Mouse (Mus musculus): ENCODE data around the gene Cab39l. TPM values are rescaled to one million over a fixed set of nuclear protein-coding genes. Genes with fewer than 3 reads are reported as not detected.

The Cab39l gene
- polyA plus RNA-seq, 1 experiment from 2014 or later = 44.9 TPM

- H3K36me3 ChIP-seq (replicated peaks) = peaks cover 17% of the 10 kb centered on the region
- H3K9me3 ChIP-seq = no peaks in the 10 kb centered on the region
- H3K27ac ChIP-seq (replicated peaks) = peak overlapping the region; percentile 92
- under 1% methylated on average over 51 of the region's 51 CpGs for WGBS
- peak overlapping the region; percentile 82 for H3K4me3 ChIP-seq
- peaks cover 70% of the 10 kb centered on the region for H3K27me3 ChIP-seq (replicated peaks; ENCODE audit: low read depth, poor library complexity, severe bottlenecking)
- DNase-seq (ENCODE audit: low spot score) = peak; percentile 78
- H3K4me1 ChIP-seq = peaks cover 50% of the 10 kb centered on the region
Measured at GRCm38 (mm10) chr14:59625806-59626364, 185.1 kb downstream of the Cab39l start.

DNA sequence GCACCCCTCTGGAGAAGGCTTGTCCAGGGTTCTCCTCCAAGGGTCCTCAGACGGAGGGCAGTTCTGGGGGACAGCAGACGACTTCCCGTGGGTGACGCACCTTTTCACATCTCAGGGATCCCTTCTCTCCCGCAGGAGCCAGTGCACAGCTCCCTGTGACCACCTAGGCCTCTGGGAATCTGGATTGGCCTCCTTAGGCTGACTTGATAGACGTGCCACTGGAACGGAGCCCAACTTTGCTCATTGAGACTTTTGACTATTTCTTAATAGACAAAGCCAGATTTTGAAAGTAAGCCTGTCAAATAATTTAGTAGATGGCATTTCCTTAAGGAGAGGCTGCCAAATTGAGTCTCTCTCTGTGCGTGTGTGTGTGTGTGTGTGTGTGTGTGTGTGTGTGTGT, 185.9 kb downstream of the Cab39l start:
- H3K27ac ChIP-seq (replicated peaks) = peak overlapping the region; percentile 92
- 8% methylated on average over 8 of the region's 8 CpGs for WGBS

GRCm38 (mm10) chr14:59627142-59627680, 186.4 kb downstream of the Cab39l start:
- 11% methylated on average over 9 of the region's 9 CpGs for WGBS
- Histone ChIP-seq H3K27ac (replicated peaks) (peak overlapping the region; percentile 92), H3K27me3 (replicated peaks; ENCODE audit: low read depth, poor library complexity, severe bottlenecking) (peaks cover 62% of the 10 kb centered on the region), H3K4me3 (peak overlapping the region; percentile 82), H3K36me3 (replicated peaks) (peaks cover 28% of the 10 kb centered on the region), H3K9me3 (no peaks in the 10 kb centered on the region), H3K4me1 (peaks cover 50% of the 10 kb centered on the region)
- DNase-seq (ENCODE audit: low spot score) = no peak

More for the DNA sequence above, 185.9 kb downstream of the Cab39l start:
- H3K27me3 ChIP-seq (replicated peaks; ENCODE audit: low read depth, poor library complexity, severe bottlenecking) = peaks cover 67% of the 10 kb centered on the region
- no peaks in the 10 kb centered on the region for H3K9me3 ChIP-seq
- peaks cover 24% of the 10 kb centered on the region for H3K36me3 ChIP-seq (replicated peaks)
- H3K4me1 ChIP-seq = peaks cover 50% of the 10 kb centered on the region
- no peak for DNase-seq (ENCODE audit: low spot score)
- peak overlapping the region; percentile 82 for H3K4me3 ChIP-seq

DNA sequence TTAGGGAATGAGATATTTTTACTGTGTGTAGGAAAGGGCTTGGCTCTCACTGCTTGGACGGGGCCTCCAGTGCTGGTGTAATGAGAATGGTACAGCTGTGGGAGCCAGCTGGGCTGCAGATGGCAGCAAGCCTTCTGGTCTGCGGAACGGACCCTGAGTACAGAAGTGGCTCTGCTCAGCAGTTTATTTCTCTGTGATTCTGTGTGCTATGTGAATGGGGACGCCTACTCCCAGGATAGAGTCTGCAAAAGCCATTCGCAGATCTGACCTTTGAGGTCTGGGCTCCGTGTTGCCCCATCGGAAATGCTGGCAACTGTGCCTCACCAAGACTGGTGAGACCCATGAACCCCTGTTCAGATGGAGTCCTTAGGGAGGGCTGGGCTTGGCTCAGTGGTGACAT, 187.1 kb downstream of the Cab39l start:
- 27% methylated on average over 7 of the region's 7 CpGs for WGBS
- H3K27me3 ChIP-seq (replicated peaks; ENCODE audit: low read depth, poor library complexity, severe bottlenecking) = peaks cover 57% of the 10 kb centered on the region
- H3K4me3 ChIP-seq = peak overlapping the region; percentile 82
- H3K36me3 ChIP-seq (replicated peaks) = peaks cover 34% of the 10 kb centered on the region
- DNase-seq (ENCODE audit: low spot score) = peak; percentile 60
- H3K4me1 ChIP-seq = peaks cover 50% of the 10 kb centered on the region
- H3K9me3 ChIP-seq = no peaks in the 10 kb centered on the region
- H3K27ac ChIP-seq (replicated peaks) = 0 out of 2 replicates have a peak overlapping the region, but pooled peaks have one; percentile 92

GRCm38 (mm10) chr14:59629308-59629707, 188.5 kb downstream of the Cab39l start:
- Histone ChIP-seq H3K27me3 (replicated peaks; ENCODE audit: low read depth, poor library complexity, severe bottlenecking) (peaks cover 49% of the 10 kb centered on the region), H3K27ac (replicated peaks) (no peak overlapping the region), H3K9me3 (no peaks in the 10 kb centered on the region), H3K4me1 (peaks cover 46% of the 10 kb centered on the region), H3K36me3 (replicated peaks) (peaks cover 37% of the 10 kb centered on the region), H3K4me3 (peak overlapping the region; percentile 8; the same call in 1 of the 2 replicates)
- 91% methylated on average over 15 of the region's 15 CpGs for WGBS
- DNase-seq (ENCODE audit: low spot score) = no peak

- no peak overlapping the region for H3K4me3 ChIP-seq
- no peaks in the 10 kb centered on the region for H3K9me3 ChIP-seq
- DNase-seq (ENCODE audit: low spot score) = peak; percentile 7
- WGBS = 90% methylated on average over 9 of the region's 9 CpGs
- peaks cover 42% of the 10 kb centered on the region for H3K27me3 ChIP-seq (replicated peaks; ENCODE audit: low read depth, poor library complexity, severe bottlenecking)
- peaks cover 37% of the 10 kb centered on the region for H3K36me3 ChIP-seq (replicated peaks)
- peaks cover 39% of the 10 kb centered on the region for H3K4me1 ChIP-seq
- H3K27ac ChIP-seq (replicated peaks) = no peak overlapping the region
Measured at GRCm38 (mm10) chr14:59630096-59630495, 189.3 kb downstream of the Cab39l start.

- peaks cover 29% of the 10 kb centered on the region for H3K27me3 ChIP-seq (replicated peaks; ENCODE audit: low read depth, poor library complexity, severe bottlenecking)
- H3K9me3 ChIP-seq = no peaks in the 10 kb centered on the region
- peaks cover 37% of the 10 kb centered on the region for H3K36me3 ChIP-seq (replicated peaks)
- H3K27ac ChIP-seq (replicated peaks) = no peak overlapping the region
- 92% methylated on average over 6 of the region's 6 CpGs for WGBS
- H3K4me3 ChIP-seq = no peak overlapping the region
- H3K4me1 ChIP-seq = peaks cover 20% of the 10 kb centered on the region
- no peak for DNase-seq (ENCODE audit: low spot score)
Measured at GRCm38 (mm10) chr14:59632067-59632466, 191.3 kb downstream of the Cab39l start.

DNA sequence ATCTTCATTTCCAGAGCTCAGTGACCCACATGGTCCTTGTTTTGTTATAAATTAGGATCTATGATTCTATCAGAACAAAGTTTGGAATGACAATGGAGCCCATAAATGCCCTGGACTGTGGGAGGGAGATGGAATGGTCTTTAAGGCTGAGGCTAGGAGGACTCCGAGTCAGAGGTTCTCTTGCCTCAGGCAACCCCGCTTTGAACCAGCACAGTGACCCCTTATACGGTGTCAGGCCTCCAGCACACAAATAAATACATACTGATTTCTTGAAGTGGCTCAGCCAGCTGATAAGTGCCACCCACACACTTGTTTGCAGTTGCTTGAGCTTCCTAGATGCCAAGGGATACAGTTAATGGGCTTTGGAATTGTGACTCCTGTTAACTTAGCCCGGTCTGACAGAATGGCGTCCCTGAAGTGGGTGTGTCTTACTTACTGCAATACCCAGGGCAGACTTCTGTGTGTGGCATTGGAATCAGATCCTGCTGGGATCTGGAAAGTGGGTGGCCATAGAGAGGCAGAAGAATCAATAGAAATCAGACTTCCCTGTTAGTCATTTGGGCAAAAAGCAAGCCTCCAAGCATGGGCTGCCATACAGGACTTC, 192.6 kb downstream of the Cab39l start:
- no peaks in the 10 kb centered on the region for H3K9me3 ChIP-seq
- WGBS = 71% methylated on average over 5 of the region's 5 CpGs
- peaks cover 9% of the 10 kb centered on the region; the same call in 1 of the 2 replicates for H3K4me1 ChIP-seq
- H3K27ac ChIP-seq (replicated peaks) = no peak overlapping the region
- H3K4me3 ChIP-seq = no peak overlapping the region
- peaks cover 27% of the 10 kb centered on the region for H3K27me3 ChIP-seq (replicated peaks; ENCODE audit: low read depth, poor library complexity, severe bottlenecking)
- no peak for DNase-seq (ENCODE audit: low spot score)
- H3K36me3 ChIP-seq (replicated peaks) = peaks cover 37% of the 10 kb centered on the region

DNA sequence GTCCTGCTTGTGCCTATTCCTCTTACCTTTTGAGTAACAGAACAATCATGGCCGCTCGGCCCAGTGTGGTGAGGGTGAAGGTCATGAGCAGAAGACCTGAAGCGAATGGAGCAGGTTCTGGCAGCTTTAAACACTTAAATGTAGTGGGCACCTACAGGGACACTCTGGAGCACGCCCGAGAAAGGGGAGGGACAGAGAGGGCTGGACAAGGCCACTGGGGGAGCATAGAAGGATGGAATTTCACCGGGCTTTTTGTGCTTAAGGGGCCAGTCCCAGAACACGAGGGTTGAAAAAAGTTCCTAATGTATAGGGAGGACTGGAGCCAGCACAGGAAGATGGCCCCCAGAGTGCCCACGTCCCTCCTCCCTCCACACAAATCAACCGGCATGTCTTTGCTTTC, 193.2 kb downstream of the Cab39l start:
- Histone ChIP-seq H3K4me3 (no peak overlapping the region), H3K27ac (replicated peaks) (no peak overlapping the region), H3K9me3 (no peaks in the 10 kb centered on the region), H3K36me3 (replicated peaks) (peaks cover 37% of the 10 kb centered on the region), H3K4me1 (peaks cover 12% of the 10 kb centered on the region; the same call in 1 of the 2 replicates), H3K27me3 (replicated peaks; ENCODE audit: low read depth, poor library complexity, severe bottlenecking) (peaks cover 33% of the 10 kb centered on the region)
- DNase-seq (ENCODE audit: low spot score) = no peak
- WGBS = 77% methylated on average over 9 of the region's 9 CpGs

Other genes with a start within 250 kb of the Cab39l start
- gene Rcbtb1, start 239.8 kb upstream of the Cab39l start, polyA plus RNA-seq (2016; fragmentation: Nextera tagmentation; extraction: Ambion mirVana) = 121 and 123 TPM in 2 replicates
- gene Gm6904, start 180.8 kb upstream of the Cab39l start, polyA plus RNA-seq (2016; fragmentation: Nextera tagmentation; extraction: Ambion mirVana) = not detected in 2 replicates
- not detected in 2 replicates for gene Phf11a, start 143.4 kb upstream of the Cab39l start, polyA plus RNA-seq (2016; fragmentation: Nextera tagmentation; extraction: Ambion mirVana)
- 0.21 TPM in 1 of 2 replicates, not detected in the other for gene Phf11b, start 99.6 kb upstream of the Cab39l start, polyA plus RNA-seq (2016; fragmentation: Nextera tagmentation; extraction: Ambion mirVana)
- gene Phf11d, start 75.5 kb upstream of the Cab39l start, polyA plus RNA-seq (2016; fragmentation: Nextera tagmentation; extraction: Ambion mirVana) = 0.16 and 0.23 TPM in 2 replicates
- 0.78 and 1.0 TPM in 2 replicates for gene Phf11c, start 45.6 kb upstream of the Cab39l start, polyA plus RNA-seq (2016; fragmentation: Nextera tagmentation; extraction: Ambion mirVana)
- 11.1 and 13.5 TPM in 2 replicates for gene Setdb2, start 88 bp upstream of the Cab39l start, polyA plus RNA-seq (2016; fragmentation: Nextera tagmentation; extraction: Ambion mirVana)
- gene Cdadc1, start 157.0 kb downstream of the Cab39l start, polyA plus RNA-seq (2016; fragmentation: Nextera tagmentation; extraction: Ambion mirVana) = 24.7 and 28.9 TPM in 2 replicates
- 26.1 and 29.8 TPM in 2 replicates for gene Shisa2, start 184.3 kb downstream of the Cab39l start, polyA plus RNA-seq (2016; fragmentation: Nextera tagmentation; extraction: Ambion mirVana)